8 mouse cellular contexts compared by ENCODE assay signal in genomic region chr15:77254128-77254527, GRCm38 (mm10). TPM values are rescaled to one million over a fixed set of nuclear protein-coding genes. Genes with fewer than 3 reads are reported as not detected.
DNase-seq lines count a peak whose midpoint lies in the region; ATAC-seq and TF ChIP-seq lines count a peak whose summit lies in the region.

No protein-coding gene starts in this region.

- WGBS in kidney, embryonic 14.5 days = 47% methylated on average over 2 of the region's 2 CpGs
- 46% methylated on average over 2 of the region's 2 CpGs for WGBS in hindbrain, embryonic 16.5 days
- WGBS in liver, postnatal 0 days (ENCODE audit: insufficient replicate concordance) = 47% methylated on average over 2 of the region's 2 CpGs

- H3K27me3 ChIP-seq in kidney, embryonic 14.5 days (ENCODE audit: control insufficient read depth, insufficient read depth, low read length) = no peaks in the 10 kb centered on the region
- no peaks in the 10 kb centered on the region for H3K27me3 ChIP-seq in hindbrain, embryonic 16.5 days (replicated peaks; ENCODE audit: control insufficient read depth, insufficient read depth, low read length)
- no peaks in the 10 kb centered on the region for H3K27me3 ChIP-seq in liver, postnatal 0 days (ENCODE audit: insufficient read depth, low read length)

- H3K9me3 ChIP-seq in kidney, embryonic 14.5 days (ENCODE audit: control insufficient read depth, low read length) = no peaks in the 10 kb centered on the region
- no peaks in the 10 kb centered on the region for H3K9me3 ChIP-seq in hindbrain, embryonic 16.5 days (ENCODE audit: control insufficient read depth, low read length)
- H3K9me3 ChIP-seq in liver, postnatal 0 days (ENCODE audit: low read length) = no peaks in the 10 kb centered on the region

- DNase-seq in kidney, adult 11 months = peak; percentile 42
- DNase-seq in adrenal gland, postnatal 14 days = peak; percentile 49
- DNase-seq in gastrocnemius, postnatal 10 days = peak; percentile 17
- no peak for DNase-seq in liver, postnatal 0 days
- DNase-seq in thymus, postnatal 25 days = no peak

- no peak overlapping the region for H3K4me3 ChIP-seq in kidney, embryonic 14.5 days (ENCODE audit: low read length)
- no peak overlapping the region for H3K4me3 ChIP-seq in hindbrain, embryonic 16.5 days (ENCODE audit: low read length)
- no peak overlapping the region for H3K4me3 ChIP-seq in liver, postnatal 0 days (ENCODE audit: low read depth, low read length)

- peaks cover 21% of the 10 kb centered on the region for H3K4me1 ChIP-seq in kidney, embryonic 14.5 days (ENCODE audit: control insufficient read depth, insufficient read depth, low read length)
- peaks cover 20% of the 10 kb centered on the region for H3K4me1 ChIP-seq in hindbrain, embryonic 16.5 days (ENCODE audit: control insufficient read depth, insufficient read depth, low read depth, low read length)
- H3K4me1 ChIP-seq in liver, postnatal 0 days (ENCODE audit: insufficient read depth) = peaks cover 25% of the 10 kb centered on the region

- no peak for TF ChIP-seq CTCF in liver, postnatal 0 days (IDR thresholded peaks at IDR 0.05; ENCODE audit: low read depth)

- no peak overlapping the region for H3K4me2 ChIP-seq in kidney, embryonic 14.5 days (replicated peaks; ENCODE audit: low read depth, low read length)
- H3K4me2 ChIP-seq in hindbrain, embryonic 16.5 days (ENCODE audit: low read length) = no peak overlapping the region
- H3K4me2 ChIP-seq in liver, postnatal 0 days (ENCODE audit: low read depth, low read length) = no peak overlapping the region

- TF ChIP-seq EP300 in liver, postnatal 0 days (IDR thresholded peaks at IDR 0.05; ENCODE audit: low read depth) = no peak

- no peak for ATAC-seq in kidney, embryonic 14.5 days (ENCODE audit: low FRiP score, low TSS enrichment)
- peak; percentile 67 for ATAC-seq in hindbrain, embryonic 16.5 days
- ATAC-seq in liver, postnatal 0 days = no peak
- no peak for ATAC-seq in inflammation-experienced regulatory T-cells, adult 6 months

- no peak overlapping the region for H3K9ac ChIP-seq in kidney, embryonic 14.5 days (ENCODE audit: low read depth, low read length)
- no peak overlapping the region for H3K9ac ChIP-seq in hindbrain, embryonic 16.5 days (ENCODE audit: low read depth, low read length)
- H3K9ac ChIP-seq in liver, postnatal 0 days (replicated peaks) = no peak overlapping the region

- H3K36me3 ChIP-seq in kidney, embryonic 14.5 days (ENCODE audit: control insufficient read depth, insufficient read depth, low read length) = no peaks in the 10 kb centered on the region
- H3K36me3 ChIP-seq in hindbrain, embryonic 16.5 days (ENCODE audit: control insufficient read depth, insufficient read depth, low read length) = no peaks in the 10 kb centered on the region
- H3K36me3 ChIP-seq in liver, postnatal 0 days (replicated peaks; ENCODE audit: insufficient read depth, low read length) = no peaks in the 10 kb centered on the region

- H3K27ac ChIP-seq in kidney, embryonic 14.5 days (ENCODE audit: low read depth, low read length) = no peak overlapping the region; the same call in 1 of the 2 replicates
- H3K27ac ChIP-seq in hindbrain, embryonic 16.5 days (ENCODE audit: low read depth, low read length) = no peak overlapping the region
- peak overlapping the region; percentile 51; the same call in 1 of the 2 replicates for H3K27ac ChIP-seq in liver, postnatal 0 days (ENCODE audit: low read depth)

RNA-seq across cellular contexts. Expression of gene Rbfox2, which starts 52.7 kb away (rescaled TPM):
- polyA plus RNA-seq in kidney, embryonic 14.5 days (2014; fragmentation: Nextera tagmentation; extraction: Ambion mirVana) = 57.6 and 64.6 TPM in 2 replicates
- 51.4 and 54.9 TPM in 2 replicates for total RNA-seq in adrenal gland, postnatal 14 days (2021)
- 100 to 1,000 TPM; 219 to 240 TPM for total RNA-seq in gastrocnemius, postnatal 10 days (2021)
- polyA plus RNA-seq in hindbrain, embryonic 16.5 days (2015; fragmentation: Nextera tagmentation; extraction: Ambion mirVana) = 122 and 140 TPM in 2 replicates
- 6.9 and 7.0 TPM in 2 replicates for polyA plus RNA-seq in liver, postnatal 0 days (2015; fragmentation: Nextera tagmentation; extraction: Ambion mirVana)
- not detected for polyA plus RNA-seq in inflammation-experienced regulatory T-cells, adult 6 months (2017; shearing (Covaris generic))

Comparison
In these comparisons a context has a peak if more than half of its experiments do, and no peak if none do; other contexts are left out.
1. DNase-seq: peak in kidney, adult 11 months (single experiment), adrenal gland, postnatal 14 days (single experiment) and gastrocnemius, postnatal 10 days (single experiment); none in liver, postnatal 0 days (single experiment) and thymus, postnatal 25 days (single experiment).